Mouse (Mus musculus): ENCODE results near the gene Glod4.

The Glod4 gene

GRCm38 (mm10) chr11:76146187-76147010, 97.1 kb downstream of the Glod4 start:
- DNase-seq (ENCODE audit: low spot score): peak; percentile 19

GRCm38 (mm10) chr11:76145169-76145568, 98.4 kb downstream of the Glod4 start:
- DNase-seq (ENCODE audit: low spot score): no peak

GRCm38 (mm10) chr11:76144386-76144785, 99.1 kb downstream of the Glod4 start:
- no peak for DNase-seq (ENCODE audit: low spot score)

- no peak for DNase-seq (ENCODE audit: low spot score)
These were observed 105.5 kb downstream of the Glod4 start for GRCm38 (mm10) chr11:76137996-76138395.

- DNase-seq (ENCODE audit: low spot score): no peak
These were observed 107.7 kb downstream of the Glod4 start for GRCm38 (mm10) chr11:76135641-76136437.

- no peak for DNase-seq (ENCODE audit: low spot score)
These were observed 112.7 kb downstream of the Glod4 start for GRCm38 (mm10) chr11:76130859-76131258.

- peak; percentile 67 for DNase-seq (ENCODE audit: low spot score)
These were observed 118.1 kb downstream of the Glod4 start for GRCm38 (mm10) chr11:76125386-76125785.

GRCm38 (mm10) chr11:76123517-76123916, 120.0 kb downstream of the Glod4 start:
- no peak for DNase-seq (ENCODE audit: low spot score)

GRCm38 (mm10) chr11:76122571-76122970, 121.0 kb downstream of the Glod4 start:
- DNase-seq (ENCODE audit: low spot score): no peak

- peak; percentile 30 for DNase-seq (ENCODE audit: low spot score)
These were observed 122.4 kb downstream of the Glod4 start for GRCm38 (mm10) chr11:76121086-76121485.

GRCm38 (mm10) chr11:76120407-76120901, 123.1 kb downstream of the Glod4 start:
- DNase-seq (ENCODE audit: low spot score): peak; percentile 22

GRCm38 (mm10) chr11:76110416-76110815, 133.1 kb downstream of the Glod4 start:
- no peak for DNase-seq (ENCODE audit: low spot score)

- no peak for DNase-seq (ENCODE audit: low spot score)
These were observed 136.7 kb downstream of the Glod4 start for GRCm38 (mm10) chr11:76106551-76107496.

GRCm38 (mm10) chr11:76101154-76101553, 142.4 kb downstream of the Glod4 start:
- no peak for DNase-seq (ENCODE audit: low spot score)

- no peak for DNase-seq (ENCODE audit: low spot score)
These were observed 144.1 kb downstream of the Glod4 start for GRCm38 (mm10) chr11:76099193-76099975.

- DNase-seq (ENCODE audit: low spot score): no peak
These were observed 149.9 kb downstream of the Glod4 start for GRCm38 (mm10) chr11:76093610-76094009.

- DNase-seq (ENCODE audit: low spot score): no peak
These were observed 153.7 kb downstream of the Glod4 start for GRCm38 (mm10) chr11:76089776-76090175.

- no peak for DNase-seq (ENCODE audit: low spot score)
These were observed 155.0 kb downstream of the Glod4 start for GRCm38 (mm10) chr11:76088506-76088905.

GRCm38 (mm10) chr11:76085898-76086591, 157.5 kb downstream of the Glod4 start:
- no peak for DNase-seq (ENCODE audit: low spot score)

GRCm38 (mm10) chr11:76084943-76085342, 158.6 kb downstream of the Glod4 start:
- no peak for DNase-seq (ENCODE audit: low spot score)

Data from yolk sac, embryonic 10.5 days (tissue).